Mouse (Mus musculus): ENCODE results near the gene B4galnt2. TPM values are rescaled to one million over a fixed set of nuclear protein-coding genes. Genes with fewer than 3 reads are reported as not detected.
A peak's percentile ranks its signal among the peaks of the same experiment; 100 is the strongest.

Gene B4galnt2
- total RNA-seq, 2 experiments from 2014 or later: not detected

- peak overlapping the region; percentile 68 for H3K4me3 ChIP-seq
- H3K27ac ChIP-seq: peak overlapping the region; percentile 83
- intact Hi-C loops (cut with DNase I): no loop called here
- TF ChIP-seq CTCF (IDR thresholded peaks at IDR 0.05): no peak
- DNase-seq: no peak
Measured at GRCm38 (mm10) chr11:95842953-95843352, 71.7 kb downstream of the B4galnt2 start.

- no peak for TF ChIP-seq CTCF (IDR thresholded peaks at IDR 0.05)
- H3K27ac ChIP-seq: peak within 1 kb of the TSS; percentile 83
- peak; percentile 66 for DNase-seq
- peak within 1 kb of the TSS; percentile 68 for H3K4me3 ChIP-seq
- intact Hi-C loops (cut with DNase I): no loop called here
Measured at GRCm38 (mm10) chr11:95842074-95842681, 72.5 kb downstream of the B4galnt2 start, which contains the start of gene Abi3. Gene Abi3, minus strand, starts transcription at chr11:95842476.

GRCm38 (mm10) chr11:95841498-95841830, 73.2 kb downstream of the B4galnt2 start:
- no peak for TF ChIP-seq CTCF (IDR thresholded peaks at IDR 0.05)
- DNase-seq: no peak
- Histone ChIP-seq H3K27ac (peak overlapping the region; percentile 83), H3K4me3 (peak overlapping the region; percentile 68)
- intact Hi-C loops (cut with DNase I): no loop called here

- intact Hi-C loops (cut with DNase I): no loop called here
- no peak for TF ChIP-seq CTCF (IDR thresholded peaks at IDR 0.05)
- Histone ChIP-seq H3K4me3 (peak overlapping the region; percentile 68), H3K27ac (peak overlapping the region; percentile 83)
- DNase-seq: no peak
Measured at GRCm38 (mm10) chr11:95840694-95841497, 73.8 kb downstream of the B4galnt2 start.

- peak overlapping the region; percentile 80 for H3K27ac ChIP-seq
Measured at GRCm38 (mm10) chr11:95838999-95839868, 75.5 kb downstream of the B4galnt2 start.

GRCm38 (mm10) chr11:95838598-95838997, 76.1 kb downstream of the B4galnt2 start:
- no peak for DNase-seq
- peak overlapping the region; percentile 80 for H3K27ac ChIP-seq
- no peak for TF ChIP-seq CTCF (IDR thresholded peaks at IDR 0.05)
- peak overlapping the region; percentile 68 for H3K4me3 ChIP-seq
- intact Hi-C loops (cut with DNase I): no loop called here

More at GRCm38 (mm10) chr11:95838999-95839868, 75.5 kb downstream of the B4galnt2 start:
- TF ChIP-seq CTCF (IDR thresholded peaks at IDR 0.05): no peak
- DNase-seq: no peak
- intact Hi-C loops (cut with DNase I): no loop called here
- peak overlapping the region; percentile 68 for H3K4me3 ChIP-seq

GRCm38 (mm10) chr11:95837059-95837458, 77.6 kb downstream of the B4galnt2 start, which contains the start of gene Gngt2:
Gene Gngt2, plus strand, starts transcription at chr11:95837216.
- Histone ChIP-seq H3K27ac (peak within 1 kb of the TSS; percentile 80), H3K4me3 (peak within 1 kb of the TSS; percentile 68)
- intact Hi-C loops (cut with DNase I): no loop called here
- DNase-seq: peak; percentile 91
- no peak for TF ChIP-seq CTCF (IDR thresholded peaks at IDR 0.05)

- no peak for TF ChIP-seq CTCF (IDR thresholded peaks at IDR 0.05)
- DNase-seq: no peak
- peak overlapping the region; percentile 80 for H3K27ac ChIP-seq
- intact Hi-C loops (cut with DNase I): no loop called here
- H3K4me3 ChIP-seq: peak overlapping the region; percentile 68
Measured at GRCm38 (mm10) chr11:95836433-95836832, 78.3 kb downstream of the B4galnt2 start.

- H3K27ac ChIP-seq: peak overlapping the region; percentile 80
- H3K4me3 ChIP-seq: peak overlapping the region; percentile 68
- intact Hi-C loops (cut with DNase I): no loop called here
- DNase-seq: no peak
- no peak for TF ChIP-seq CTCF (IDR thresholded peaks at IDR 0.05)
Measured at GRCm38 (mm10) chr11:95835832-95836231, 78.9 kb downstream of the B4galnt2 start.

- peak overlapping the region; percentile 68 for H3K4me3 ChIP-seq
- DNase-seq: no peak
- intact Hi-C loops (cut with DNase I): no loop called here
- H3K27ac ChIP-seq: peak overlapping the region; percentile 80
- no peak for TF ChIP-seq CTCF (IDR thresholded peaks at IDR 0.05)
Measured at GRCm38 (mm10) chr11:95834742-95835710, 79.7 kb downstream of the B4galnt2 start.

GRCm38 (mm10) chr11:95834143-95834667, 80.5 kb downstream of the B4galnt2 start:
- intact Hi-C loops (cut with DNase I): no loop called here
- peak; percentile 47 for DNase-seq
- peak overlapping the region; percentile 21; the same call in 1 of the 2 replicates for H3K4me3 ChIP-seq
- no peak for TF ChIP-seq CTCF (IDR thresholded peaks at IDR 0.05)
- H3K27ac ChIP-seq: peak overlapping the region; percentile 20; the same call in 1 of the 2 replicates

Measured in gastrocnemius, adult 2 months (tissue).